Mouse (Mus musculus): ENCODE measurements around the gene Ptger2. TPM values are rescaled to one million over a fixed set of nuclear protein-coding genes. Genes with fewer than 3 reads are reported as not detected.
A peak's percentile ranks its signal among the peaks of the same experiment; 100 is the strongest.

The Ptger2 gene
- polyA plus RNA-seq, 1 experiment from 2014 or later = 0.20 TPM

GRCm38 (mm10) chr14:45051116-45051515 lies 63.1 kb downstream of the Ptger2 start:
- Histone ChIP-seq H3K4me1 (replicated peaks) (no peaks in the 10 kb centered on the region), H3K36me3 (no peaks in the 10 kb centered on the region), H3K4me3 (replicated peaks) (no peak overlapping the region), H3K9me3 (no peaks in the 10 kb centered on the region), H3K27me3 (no peaks in the 10 kb centered on the region), H3K4me2 (replicated peaks) (no peak overlapping the region), H3K27ac (no peak overlapping the region), H3K9ac (replicated peaks) (no peak overlapping the region)
- WGBS = 91% methylated on average over 7 of the region's 7 CpGs
- no peak for ATAC-seq

MicroRNAs encoded within 50 kb of the gene (microRNA counts, 519-probe panel; counts per million panel counts)
- 110 counts per million, percentile 56 among the panel's probes with 10 or more counts for microRNA mmu-miR-327

Small RNAs within 50 kb of the gene (microRNA-seq; reads per million reads assigned to microRNA genes)
- gene Mir327 = not detected

Other genes with a start within 250 kb of the Ptger2 start
- gene Gm8267, start 237.9 kb upstream of the Ptger2 start, polyA plus RNA-seq (2015; fragmentation: Nextera tagmentation; extraction: Ambion mirVana) = not detected in 2 replicates
- gene Ptgdr, start 128.8 kb upstream of the Ptger2 start, polyA plus RNA-seq (2015; fragmentation: Nextera tagmentation; extraction: Ambion mirVana) = 0.14 TPM in 1 of 2 replicates, not detected in the other
- 13.8 and 15.0 TPM in 2 replicates for gene Gpr137c, start 231.5 kb downstream of the Ptger2 start, polyA plus RNA-seq (2015; fragmentation: Nextera tagmentation; extraction: Ambion mirVana)
- 29.9 and 30.5 TPM in 2 replicates for gene Txndc16, start 232.1 kb downstream of the Ptger2 start, polyA plus RNA-seq (2015; fragmentation: Nextera tagmentation; extraction: Ambion mirVana)